Mouse (Mus musculus) right cerebral cortex, adult 2 months (tissue): ENCODE measurements around the gene Hsd17b11.
"Not testable (repeated sequence)": the region's sequence is repeated elsewhere in the genome, so short reads cannot be mapped to it uniquely, and the experiment has no call there.

Experiments
- DNase-seq, 2 experiments: peaks; one replicate each; pipeline ENCODE4 v3.0.0; 2021 to 2022; ENCODE audit warnings: low spot score in 2 of 2

Hsd17b11 gene

DNA sequence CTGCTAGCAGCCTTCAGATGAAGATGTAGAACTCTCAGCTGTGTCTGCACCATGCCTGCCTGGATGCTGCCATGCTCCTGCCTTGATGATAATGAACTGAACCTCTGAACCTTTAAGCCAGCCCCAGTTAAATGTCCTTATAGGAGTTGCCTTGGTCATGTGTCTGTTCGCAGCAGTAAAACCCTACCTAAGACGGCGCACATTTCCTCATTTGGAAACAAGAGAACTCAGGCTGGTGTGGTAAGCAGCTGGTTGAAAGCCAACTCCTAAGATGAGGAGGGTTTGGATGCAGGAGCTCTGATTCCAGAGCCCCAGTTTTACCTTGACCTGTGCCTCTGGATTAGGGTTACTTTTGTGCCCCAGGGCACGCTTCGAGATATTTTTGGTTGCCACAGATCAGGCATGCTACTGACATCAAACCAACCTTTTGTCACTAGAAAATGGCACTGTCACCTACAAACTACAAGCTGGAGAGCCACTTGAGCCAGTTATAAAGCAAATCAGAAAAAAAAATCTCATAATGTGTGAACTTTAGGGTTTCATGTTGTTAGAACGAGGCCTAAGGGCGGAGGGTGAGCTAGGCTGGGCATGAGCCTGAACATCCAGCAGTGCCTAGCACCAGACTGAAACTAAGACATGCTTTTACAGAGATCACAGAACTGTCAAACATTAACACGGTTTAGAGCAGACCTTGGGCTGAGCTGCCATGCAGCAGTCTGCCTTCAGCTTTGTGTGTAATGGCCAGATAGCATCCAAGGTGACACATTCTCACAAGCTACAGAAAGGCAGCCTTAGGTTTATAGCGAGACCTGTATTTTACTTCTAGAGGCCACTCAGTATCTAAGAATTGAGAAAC lies 40.8 kb downstream of the Hsd17b11 start:
- DNase-seq = no peak

DNA sequence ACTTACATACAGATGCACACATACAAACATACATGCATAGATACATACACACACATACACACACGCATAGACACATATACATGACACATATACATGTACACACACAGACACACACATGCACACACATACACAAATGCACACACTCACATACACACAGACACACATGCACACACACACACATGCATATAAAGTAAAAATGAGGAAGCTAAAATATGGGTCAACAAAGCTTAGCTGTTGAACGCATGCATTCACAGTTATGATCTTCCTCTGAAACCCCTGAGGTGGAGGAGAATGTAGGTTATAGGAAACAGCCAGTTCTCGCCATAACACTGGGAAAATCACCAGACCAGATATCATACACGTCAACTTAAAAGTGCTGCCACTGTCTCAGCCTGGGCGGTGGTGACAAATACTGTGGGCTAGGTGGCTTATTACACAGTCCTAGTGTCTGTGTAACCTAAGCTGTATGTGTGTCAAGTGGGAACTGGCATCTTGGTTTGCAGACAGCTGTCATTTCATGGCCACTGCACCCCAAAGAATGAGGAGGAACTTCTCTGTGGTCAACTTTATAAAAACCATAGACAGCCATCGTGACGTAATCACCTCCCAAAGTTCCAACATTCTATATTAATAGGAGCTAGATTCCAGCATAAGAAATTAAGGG lies 43.7 kb downstream of the Hsd17b11 start:
- DNase-seq = no peak

DNA sequence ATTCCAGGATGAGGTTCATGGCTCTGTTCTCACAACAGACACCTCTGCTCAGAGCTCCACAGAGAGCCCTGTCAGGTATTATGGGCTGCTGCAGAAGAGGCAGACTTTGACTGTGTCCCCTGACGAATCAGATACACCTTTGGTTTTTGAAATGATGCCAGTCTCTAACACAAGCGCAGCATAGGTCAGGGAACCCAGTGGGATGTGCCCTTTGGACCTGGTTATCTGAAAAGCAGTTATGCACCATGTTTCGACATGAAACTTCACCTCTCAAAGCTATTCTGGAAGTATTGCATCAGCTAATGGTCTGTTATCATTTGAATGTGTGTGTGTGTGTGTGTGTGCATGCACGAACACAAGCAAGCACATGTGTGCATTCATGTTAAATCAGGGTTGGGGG lies 44.4 kb downstream of the Hsd17b11 start, which contains the start of gene Hsd17b13:
TSS of gene Hsd17b13 (minus strand) at position 114 of the 400 bp plus-strand sequence.
- DNase-seq = no peak

DNA sequence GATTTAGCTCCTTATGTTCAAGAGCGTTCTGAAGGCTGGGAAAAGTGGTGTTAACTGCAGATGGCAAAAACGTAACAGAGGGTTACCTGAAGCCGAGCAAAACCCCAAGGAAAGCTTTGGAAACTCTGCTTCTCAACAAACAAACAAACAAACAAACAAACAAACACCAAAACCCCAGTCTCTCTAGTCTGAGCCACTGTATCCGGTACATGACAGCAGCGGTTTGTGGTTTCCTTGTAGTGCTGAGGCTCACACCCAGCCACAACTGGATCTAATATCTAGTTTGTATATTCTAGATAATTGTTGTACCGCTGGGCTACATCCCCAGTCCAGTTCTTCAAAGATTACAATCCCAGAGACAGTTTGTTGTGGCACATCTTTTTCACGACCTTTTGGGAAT lies 46.0 kb downstream of the Hsd17b11 start:
- DNase-seq = no peak

DNA sequence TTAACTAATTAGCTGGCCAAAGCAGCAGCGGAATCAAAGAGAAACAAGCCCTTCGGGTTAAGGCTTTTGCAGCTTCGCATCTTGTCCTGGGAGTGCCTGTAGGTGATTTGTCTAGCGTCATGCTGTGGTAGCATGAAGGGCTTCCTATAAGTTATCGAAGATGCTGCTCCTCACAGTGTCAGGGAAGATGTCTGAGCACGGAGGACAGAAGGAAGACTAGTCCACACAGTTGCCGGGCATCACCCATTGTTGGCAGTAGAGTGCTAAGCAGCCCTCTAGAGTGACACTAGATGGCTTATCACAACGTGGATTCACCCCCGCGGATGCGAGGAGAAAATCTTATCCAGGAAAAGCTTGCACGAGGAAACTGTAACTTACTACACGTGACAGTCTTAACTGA lies 48.9 kb downstream of the Hsd17b11 start:
- DNase-seq = no peak

DNA sequence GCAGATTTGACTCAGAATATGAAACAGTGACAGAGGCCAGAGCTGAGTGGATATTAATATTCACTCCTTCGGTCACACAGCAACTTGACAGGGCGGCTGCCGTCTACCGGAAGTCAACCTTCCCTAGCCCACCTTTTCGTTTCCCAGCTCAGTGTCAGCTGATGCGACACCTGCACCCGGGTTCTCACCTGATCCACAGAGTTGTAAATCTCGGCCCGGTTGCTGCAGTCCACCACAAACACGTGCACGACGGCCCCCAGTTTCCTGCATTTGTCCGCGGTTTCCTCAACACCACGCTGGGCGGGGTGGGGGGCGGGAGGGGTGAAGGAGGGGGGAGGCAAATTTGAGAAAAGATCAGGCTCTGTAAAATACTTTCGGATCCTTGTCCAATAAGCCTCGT lies 49.3 kb downstream of the Hsd17b11 start:
- DNase-seq = no peak

DNA sequence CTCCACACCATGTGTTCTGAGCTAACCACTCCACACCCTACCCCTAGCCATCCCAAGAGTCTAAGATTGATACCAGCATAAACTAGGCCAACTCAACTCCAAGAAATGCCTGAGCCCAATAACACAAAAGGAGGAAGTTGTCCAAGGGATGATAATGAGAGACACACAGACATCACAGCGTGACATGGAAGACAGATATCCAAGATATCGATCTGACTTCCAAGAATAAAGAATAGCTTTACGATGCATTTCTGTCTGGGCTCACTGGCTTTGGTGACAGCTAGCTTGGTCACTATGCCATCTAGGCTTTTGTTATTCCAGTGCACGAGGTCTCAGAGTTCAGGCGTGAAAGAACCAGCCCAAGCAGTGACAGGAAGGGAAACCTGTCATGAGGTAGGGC lies 50.7 kb downstream of the Hsd17b11 start:
- DNase-seq = no peak

DNA sequence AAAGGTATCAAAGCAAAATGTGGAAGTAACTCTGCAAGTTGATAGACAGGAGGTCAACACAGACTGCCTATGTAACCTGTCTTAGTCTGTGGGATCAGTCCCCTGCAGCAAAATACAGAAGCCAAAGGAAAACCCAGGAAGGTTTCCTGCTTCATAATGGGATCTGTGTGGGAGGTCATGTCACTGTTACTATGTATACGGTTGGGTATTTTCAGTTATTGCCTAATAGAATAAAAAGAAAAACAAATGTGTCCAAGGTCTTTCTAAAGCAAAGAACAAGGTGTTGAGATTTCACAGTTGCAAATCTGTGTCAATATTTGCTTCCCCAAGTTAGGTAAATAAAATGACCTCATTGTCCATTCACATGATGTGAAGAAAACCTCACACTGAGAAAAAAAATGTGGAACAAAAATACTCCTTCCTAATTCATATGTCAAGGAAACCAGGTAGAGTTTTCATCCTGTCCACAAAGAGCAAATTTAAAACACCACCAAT lies 58.7 kb downstream of the Hsd17b11 start:
- DNase-seq = no peak

DNA sequence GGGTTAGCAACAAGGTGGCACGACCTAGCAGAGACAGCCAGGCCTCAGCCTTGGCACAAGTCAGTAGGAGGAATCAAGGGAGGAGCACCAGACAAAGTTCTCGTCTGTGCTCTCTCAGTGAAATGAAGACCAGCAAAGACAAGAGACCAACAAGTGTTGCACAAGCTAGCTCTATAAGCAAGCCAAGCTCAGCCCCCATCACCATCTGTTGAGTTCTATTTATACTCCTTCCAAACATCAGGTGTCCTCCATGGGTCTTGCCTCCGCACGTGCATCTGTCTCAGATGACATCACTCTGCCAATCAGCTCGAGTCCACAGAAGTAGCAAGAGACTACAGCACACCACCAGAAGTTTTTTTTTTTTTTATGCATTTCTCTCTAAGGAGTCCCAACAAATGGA lies 67.1 kb downstream of the Hsd17b11 start:
- peak; percentile 16 to 17 for DNase-seq

DNA sequence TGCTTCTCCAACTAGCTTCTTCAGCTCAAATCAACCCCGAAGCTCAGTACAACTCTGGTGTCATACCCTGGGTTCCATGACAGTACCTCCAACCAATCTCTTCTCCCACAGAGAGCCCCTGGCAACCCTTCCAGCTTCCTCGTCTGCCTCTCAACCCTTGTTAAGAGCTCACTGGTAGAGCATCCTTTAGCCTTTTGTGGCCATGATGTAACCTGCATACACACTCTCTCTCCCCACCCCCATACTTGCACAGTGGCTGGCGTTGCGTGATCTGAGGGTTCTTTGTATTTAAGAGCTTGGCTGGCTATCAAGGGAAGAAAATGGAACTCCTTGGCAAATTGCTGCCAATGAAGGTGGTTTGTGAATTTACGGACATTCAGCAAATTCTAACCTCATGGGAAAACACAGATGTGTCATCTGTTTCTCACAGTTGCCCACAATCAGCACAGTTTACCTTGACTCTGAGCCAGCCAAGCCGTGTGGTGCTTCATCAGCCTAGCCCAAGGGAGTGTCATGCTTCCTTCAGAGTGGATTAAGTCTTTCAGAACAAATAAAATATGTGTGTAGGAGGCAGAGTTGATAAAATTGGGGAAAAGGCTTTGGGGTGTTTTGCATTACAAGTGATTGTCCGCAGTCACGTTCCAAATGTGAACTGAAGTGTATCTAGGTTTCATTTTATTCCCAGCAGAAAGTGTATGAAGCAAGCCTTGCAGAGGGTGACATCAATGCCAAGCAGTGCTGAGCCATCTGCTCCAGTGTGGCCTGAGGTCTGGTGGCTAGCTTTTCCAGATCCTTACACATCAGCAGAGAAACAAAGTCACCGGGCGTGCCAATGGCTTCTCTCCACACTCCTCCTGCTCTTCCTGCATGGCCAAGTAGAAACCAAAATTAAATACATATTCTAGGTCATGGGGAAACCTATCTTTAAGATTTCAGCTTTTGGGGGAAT lies 68.3 kb downstream of the Hsd17b11 start:
- peak; percentile 21 to 28 for DNase-seq

DNA sequence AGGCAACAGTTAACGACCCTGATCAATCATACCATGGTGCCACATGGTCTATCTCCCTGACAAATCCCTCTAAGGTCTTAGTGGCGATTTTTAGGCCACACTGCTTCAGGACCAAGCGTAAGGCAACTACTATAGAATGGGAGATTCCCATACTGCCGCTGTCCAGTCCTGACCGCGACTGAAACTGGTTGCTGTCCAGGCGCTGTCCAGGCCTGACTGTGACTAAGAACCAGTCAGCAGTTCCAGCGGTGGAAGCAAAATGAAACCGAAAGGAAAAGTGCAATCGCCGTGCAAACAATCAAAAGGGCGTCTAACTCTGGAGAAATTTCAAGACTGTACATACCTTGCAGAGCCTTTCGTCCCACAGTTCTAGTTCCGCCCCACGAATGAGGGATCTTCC lies 71.6 kb downstream of the Hsd17b11 start:
- DNase-seq = not testable (repeated sequence)

DNA sequence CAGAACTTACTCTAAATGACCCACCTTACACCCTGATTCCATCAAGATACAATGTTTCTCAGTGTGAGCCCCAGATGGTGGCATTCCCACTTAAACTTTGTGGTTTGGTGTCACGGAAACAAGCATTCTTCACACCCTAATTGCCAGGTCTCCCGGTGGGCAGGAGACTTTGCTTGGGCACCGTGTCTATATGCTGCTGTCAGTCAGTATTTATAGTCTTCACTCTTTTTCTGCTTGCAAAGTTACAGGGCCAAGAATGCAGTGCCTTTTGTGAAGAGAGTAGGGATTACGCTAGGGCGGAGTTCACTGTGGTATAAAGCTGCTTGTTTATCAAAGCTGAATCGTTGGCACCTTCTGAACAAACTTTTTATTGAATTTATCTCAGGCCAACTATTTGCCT lies 78.5 kb downstream of the Hsd17b11 start:
- DNase-seq = no peak

DNA sequence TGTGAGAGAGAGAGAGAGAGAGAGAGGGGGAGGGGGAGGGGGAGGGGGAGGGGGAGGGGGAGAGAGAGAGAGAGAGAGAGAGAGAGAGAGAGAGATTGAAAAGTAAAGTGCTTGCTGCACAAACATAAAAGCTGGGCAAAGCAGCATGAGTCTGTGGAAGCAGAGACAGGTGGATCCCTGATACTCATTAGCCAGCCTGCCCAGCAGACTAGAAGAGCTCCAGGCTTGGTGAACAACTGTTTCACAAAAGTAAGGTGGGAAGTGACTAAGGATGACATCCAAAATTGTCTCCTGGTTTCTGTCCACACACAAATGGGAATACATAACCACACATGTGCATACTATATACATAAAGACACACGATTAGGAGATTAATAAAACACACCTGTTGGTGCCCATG lies 81.9 kb downstream of the Hsd17b11 start:
- DNase-seq = no peak
